Mouse (Mus musculus) yolk sac, embryonic 10.5 days (tissue): Measurements from ENCODE around the gene Nynrin.

Experiments
- DNase-seq: peaks from one replicate; pipeline ENCODE4 v3.0.0-alpha.2; 2017; ENCODE audit warnings: low spot score

Gene Nynrin

GRCm38 (mm10) chr14:55840853-55841366 is 12.9 kb upstream of the Nynrin start:
- no peak for DNase-seq

DNA sequence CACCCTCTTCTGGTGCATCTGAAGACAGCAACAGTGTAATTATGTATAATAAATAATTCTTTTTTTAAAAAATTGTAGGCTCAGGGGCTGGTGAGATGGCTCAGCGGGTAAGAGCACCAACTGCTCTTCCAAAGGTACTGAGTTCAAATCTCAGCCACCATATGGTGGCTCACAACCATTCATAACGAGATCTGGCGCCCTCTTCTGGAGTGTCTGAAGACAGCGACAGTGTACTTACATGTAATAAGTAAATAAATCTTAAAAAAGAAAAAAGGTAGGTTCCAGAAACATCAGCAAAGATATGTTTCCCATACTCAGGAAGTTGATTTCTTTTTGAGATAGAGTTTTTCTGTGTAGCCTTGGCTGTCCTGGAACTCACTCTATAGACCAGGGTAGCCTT is 11.0 kb upstream of the Nynrin start:
- DNase-seq, result no peak

DNA sequence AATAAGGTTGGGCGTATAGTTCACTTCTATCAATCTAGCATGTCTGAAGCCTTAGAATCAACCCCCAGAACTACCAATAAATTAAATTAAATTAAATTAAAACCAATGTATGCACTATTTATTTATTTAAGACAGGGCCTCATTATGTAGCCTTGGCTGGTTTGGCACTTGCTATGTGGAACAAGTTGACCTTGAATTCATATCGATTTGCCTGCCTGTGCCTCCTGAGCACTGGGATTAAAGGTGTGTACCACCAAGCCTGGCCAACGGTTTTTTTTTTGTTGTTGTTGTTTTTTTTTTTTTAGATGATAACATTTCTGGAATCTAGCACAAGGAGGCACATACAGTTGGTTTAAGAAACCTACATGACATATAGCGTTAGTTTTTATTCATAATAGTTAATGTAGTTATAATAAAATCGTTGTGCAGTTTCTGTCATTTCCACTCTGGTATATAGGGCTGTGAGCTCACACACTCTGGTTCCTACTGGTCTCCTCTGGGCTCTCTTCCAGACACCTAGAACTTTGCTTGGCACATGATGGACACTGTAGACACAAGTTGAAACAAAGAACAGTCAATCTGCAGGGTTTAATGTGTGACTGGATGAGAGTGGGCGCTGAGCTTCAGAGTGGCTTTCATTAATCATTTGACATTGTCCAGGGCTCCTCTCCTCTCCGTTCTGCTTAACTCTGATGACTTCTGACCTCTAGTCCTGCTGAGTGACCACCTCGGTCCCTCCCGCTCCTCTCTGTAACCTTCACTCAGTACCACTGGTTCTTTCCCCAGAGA is 8.1 kb upstream of the Nynrin start:
- peak; percentile 75 for DNase-seq

- DNase-seq, result no peak
Observed at GRCm38 (mm10) chr14:55850885-55851284, 2.9 kb upstream of the Nynrin start.

DNA sequence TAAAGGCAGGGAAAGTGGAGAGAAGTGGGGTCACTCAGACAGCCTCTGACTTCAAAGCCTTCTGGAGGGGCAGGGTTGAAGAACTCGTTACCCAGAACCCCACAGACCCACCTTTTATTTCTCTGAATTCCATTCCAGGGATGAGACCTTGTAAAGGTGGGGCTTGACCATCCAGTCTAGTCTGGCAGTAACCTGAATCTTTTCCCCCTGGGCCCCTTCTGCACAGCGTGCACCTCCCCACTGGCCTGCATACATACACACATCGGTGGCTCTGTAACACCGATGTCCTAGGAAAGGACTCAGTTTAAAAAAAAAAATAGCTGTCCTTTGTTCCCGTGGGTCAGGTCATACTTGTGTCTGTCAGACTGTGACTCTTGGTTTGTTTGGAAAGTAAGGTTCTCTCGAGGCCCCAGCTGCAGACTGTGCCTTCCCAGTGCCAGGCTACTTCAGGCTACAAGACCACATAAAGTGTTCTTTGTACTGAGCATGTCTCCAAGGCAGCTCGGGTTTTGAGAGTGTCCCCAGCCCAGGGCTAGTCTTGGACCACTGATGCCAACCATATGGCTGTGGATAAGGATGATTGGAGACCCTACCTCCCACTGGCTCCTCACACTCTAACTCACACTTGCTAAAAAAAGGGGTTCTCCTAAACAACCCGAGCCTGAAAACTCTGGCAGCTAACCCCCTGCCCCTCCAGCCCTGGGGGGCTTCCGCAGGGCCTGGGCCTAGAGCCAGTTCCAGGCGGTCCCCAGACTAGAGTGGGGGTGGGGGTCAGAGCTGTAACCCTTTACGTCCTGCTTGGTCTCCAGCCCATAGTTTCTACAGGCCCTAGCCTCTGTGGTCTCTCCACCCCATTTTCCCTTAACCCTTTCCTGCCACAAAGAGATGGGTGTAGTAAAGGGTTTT is 911 bp upstream of the Nynrin start:
- DNase-seq, result peak; percentile 83

GRCm38 (mm10) chr14:55854406-55855100 is 743 bp downstream of the Nynrin start:
- DNase-seq, result peak; percentile 50

- DNase-seq, result peak; percentile 88
Observed at GRCm38 (mm10) chr14:55855101-55855561, 1.3 kb downstream of the Nynrin start.

- no peak for DNase-seq
Observed at GRCm38 (mm10) chr14:55857588-55857987, 3.8 kb downstream of the Nynrin start.

DNA sequence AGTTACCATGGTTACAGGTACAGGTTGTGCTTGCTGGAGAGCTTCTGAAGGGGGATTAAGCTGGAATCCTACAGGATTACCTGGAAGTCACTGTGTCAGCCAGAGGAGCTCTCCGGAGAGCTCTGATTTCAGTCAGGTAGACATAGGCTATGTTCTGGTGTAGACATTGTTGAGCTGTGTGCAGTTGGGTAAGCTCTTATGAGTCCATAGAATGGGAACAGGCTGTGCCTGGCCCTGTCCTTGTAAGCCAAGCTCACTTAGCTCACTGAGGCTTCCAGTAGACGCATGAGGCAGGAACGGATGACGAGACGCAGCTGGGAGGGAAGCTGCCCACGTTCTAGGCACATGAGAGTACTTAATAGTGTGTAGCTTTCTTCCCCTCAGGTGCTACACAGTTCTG is 8.4 kb downstream of the Nynrin start:
- DNase-seq, result no peak

DNA sequence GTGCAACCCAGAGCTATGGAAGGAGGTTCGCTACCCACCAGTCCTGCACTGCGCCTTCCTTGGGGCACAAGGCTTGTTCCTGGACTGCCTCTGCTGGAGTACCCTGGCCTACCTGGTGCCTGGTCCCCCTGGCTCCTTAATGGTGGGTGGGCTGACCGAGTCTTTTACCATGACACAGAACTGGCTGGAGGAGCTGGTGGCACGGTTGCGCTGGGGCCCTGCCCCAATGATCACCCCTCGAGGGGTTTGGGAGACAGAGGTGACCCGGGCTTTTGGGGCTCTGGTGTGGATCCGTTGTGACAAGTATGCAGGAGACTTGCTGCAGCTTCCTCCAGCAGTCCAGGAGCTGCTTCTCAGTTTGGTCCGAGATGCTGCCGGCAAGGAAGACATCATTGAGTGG is 9.2 kb downstream of the Nynrin start:
- no peak for DNase-seq

GRCm38 (mm10) chr14:55863773-55864172 is 10.0 kb downstream of the Nynrin start:
- DNase-seq, result peak; percentile 66

DNA sequence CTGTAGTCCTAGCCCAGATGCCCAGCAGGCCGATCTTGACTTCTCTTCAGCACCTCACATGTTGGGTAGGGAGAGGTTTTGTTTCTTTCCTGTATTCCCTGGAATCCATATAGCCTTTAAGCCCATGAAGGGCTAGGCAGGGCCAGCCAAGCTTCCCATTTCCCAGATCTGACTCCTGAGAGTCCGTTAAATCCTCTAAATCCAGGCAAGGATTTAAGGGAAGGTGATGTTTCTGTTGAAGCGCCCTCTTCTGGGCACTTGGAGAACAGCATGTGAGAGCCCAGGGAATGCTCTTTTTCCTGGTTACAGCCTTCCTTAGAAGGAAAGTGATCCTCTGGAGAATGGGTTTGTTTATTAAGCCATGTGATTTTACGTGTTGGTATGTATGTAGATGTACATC is 13.2 kb downstream of the Nynrin start:
- no peak for DNase-seq

DNA sequence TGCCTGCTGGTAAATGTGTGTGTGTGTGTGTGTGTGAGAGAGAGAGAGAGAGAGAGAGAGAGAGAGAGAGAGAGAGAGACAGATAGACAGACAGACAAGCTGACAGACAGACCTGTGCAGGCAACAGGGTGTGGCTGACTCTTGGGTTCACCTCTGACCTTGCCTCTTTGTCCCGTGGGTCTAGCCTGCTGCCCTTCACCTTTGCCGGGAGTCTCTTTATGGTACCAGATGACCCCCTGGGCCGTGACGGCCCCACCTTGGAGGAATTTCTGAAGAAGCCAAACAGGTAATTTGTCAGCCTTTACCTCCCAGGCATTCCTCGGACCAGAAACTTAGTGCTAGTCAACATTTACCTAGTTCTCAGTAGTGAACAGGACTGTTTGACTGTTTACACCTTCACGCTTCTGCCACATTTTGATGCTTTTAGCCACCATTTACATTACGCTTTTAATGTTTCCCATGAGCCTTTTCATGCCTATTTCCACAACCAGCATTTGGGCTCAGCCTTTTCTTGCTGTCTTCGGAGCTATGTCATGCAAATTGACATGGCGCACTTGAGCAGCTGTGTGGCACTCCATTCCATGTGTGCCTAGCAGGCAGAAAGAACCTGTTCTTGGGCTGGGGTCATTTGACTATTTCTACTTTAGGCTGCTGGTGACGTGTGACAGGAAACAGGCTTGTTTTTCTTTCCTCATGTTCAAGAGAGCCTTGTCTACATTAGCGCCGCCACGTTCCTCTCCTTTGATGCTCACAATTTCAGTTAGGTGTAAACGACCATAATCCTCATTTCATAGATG is 14.6 kb downstream of the Nynrin start:
- DNase-seq, result no peak

- DNase-seq, result no peak
Observed at GRCm38 (mm10) chr14:55869538-55869937, 15.7 kb downstream of the Nynrin start.

DNA sequence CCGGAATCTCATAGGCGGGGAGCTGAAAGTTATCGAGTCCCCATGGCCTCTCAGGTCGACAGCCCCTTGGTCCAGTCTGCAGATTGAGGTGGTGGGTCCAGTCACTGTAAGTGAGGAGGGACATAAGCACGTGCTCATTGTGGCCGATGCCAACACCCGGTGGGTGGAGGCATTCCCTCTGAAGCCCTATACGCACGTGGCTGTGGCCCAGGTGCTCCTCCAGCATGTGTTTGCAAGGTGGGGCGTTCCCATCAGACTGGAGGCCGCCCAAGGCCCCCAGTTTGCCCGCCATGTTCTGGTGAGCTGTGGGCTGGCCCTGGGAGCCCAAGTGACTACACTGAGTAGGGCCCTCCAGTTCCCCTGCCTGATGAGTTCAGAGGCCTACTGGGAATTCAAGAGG is 18.2 kb downstream of the Nynrin start:
- no peak for DNase-seq

DNA sequence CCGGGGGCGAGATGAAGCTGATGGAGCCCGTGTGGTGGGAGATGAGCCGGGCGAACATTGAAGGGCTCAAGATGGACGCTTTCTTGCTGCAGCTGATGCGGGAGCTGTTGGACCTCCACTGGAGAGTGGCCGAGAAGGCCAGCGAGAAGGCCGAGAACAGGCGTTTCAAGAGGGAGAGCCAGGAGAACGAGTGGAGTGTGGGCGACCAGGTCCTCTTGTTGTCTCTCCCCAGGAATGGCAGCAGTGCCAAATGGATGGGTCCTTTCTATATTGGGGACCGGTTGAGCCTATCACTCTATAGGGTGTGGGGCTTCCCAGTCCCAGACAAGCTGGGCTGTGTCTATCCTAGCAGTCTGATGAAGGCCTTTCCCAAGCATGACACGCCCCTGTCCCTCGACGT is 18.7 kb downstream of the Nynrin start:
- DNase-seq, result no peak

DNA sequence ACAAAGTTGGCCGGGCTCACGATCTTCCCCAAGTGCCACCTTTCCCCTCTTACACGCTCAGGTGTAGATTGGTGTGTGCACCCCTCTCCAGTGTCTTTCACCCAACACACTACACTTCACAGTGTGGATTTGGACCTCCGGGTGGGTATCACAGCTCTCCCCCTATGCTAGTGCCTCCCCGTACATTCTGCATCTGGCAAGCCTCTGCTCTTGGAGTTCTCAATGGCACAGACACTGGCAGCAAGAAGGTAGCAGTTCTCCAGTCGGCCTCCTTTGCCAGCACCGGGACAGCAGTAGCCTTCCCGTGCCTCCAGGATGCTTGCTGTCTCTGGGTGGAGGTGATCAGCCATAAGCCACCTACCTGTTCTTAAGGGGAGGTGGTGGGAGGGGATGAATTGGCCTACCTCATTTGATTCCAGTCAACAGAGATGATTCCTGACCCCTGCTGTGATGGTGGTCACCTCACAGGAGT is 19.5 kb downstream of the Nynrin start:
- no peak for DNase-seq

GRCm38 (mm10) chr14:55873714-55874683 is 20.2 kb downstream of the Nynrin start:
- DNase-seq, result peak; percentile 84

- DNase-seq, result no peak
Observed at GRCm38 (mm10) chr14:55877469-55878315, 23.9 kb downstream of the Nynrin start.
